Mouse (Mus musculus) heart, postnatal 14 days (tissue): ENCODE measurements around the gene Cntnap5c. TPM values are rescaled to one million over a fixed set of nuclear protein-coding genes. Genes with fewer than 3 reads are reported as not detected.

Experiments
- total RNA-seq, 2 experiments: library from RNA; stranded (reverse); gene quantifications; 2 replicates each; pipeline ENCODE4 v1.2.3; 2021

Cntnap5c gene
- total RNA-seq, 2 experiments from 2014 or later: not detected

Other genes starting within 250 kb of the Cntnap5c start
- under 1 TPM in 1 of 2 experiments, not detected in 1; 0.02 TPM for gene Vmn2r120, start 224.1 kb upstream of the Cntnap5c start, total RNA-seq
- gene Gm21834, start 27.4 kb upstream of the Cntnap5c start, total RNA-seq: not detected